ENCODE assay signal across 11 mouse cellular contexts in genomic region chr1:58716162-58716882, GRCm38 (mm10). TPM values are rescaled to one million over a fixed set of nuclear protein-coding genes. Genes with fewer than 3 reads are reported as not detected.
DNase-seq lines count a peak whose midpoint lies in the region; ATAC-seq and TF ChIP-seq lines count a peak whose summit lies in the region.
"Had no signal": no experiment of that assay in that cellular context is flagged by ENCODE, and none has a peak within 500 bp of the region (broad histone marks: within the 10 kb centered on the region; RNA-seq: fewer than 3 reads in every experiment).

No protein-coding gene starts in this region.

- TF ChIP-seq CTCF in kidney, adult 2 months (conservative IDR thresholded peaks at IDR 0.05; ENCODE audit: insufficient read depth, insufficient read length, low read depth, low read length): no peak
- no peak for TF ChIP-seq CTCF in CH12.LX (conservative IDR thresholded peaks at IDR 0.05 in 1 of 2, IDR thresholded peaks at IDR 0.05 in 1 of 2; ENCODE audit: low read depth in 2 of 2, low read length in 2 of 2)
- no peak for TF ChIP-seq CTCF in bone marrow, adult 2 months (IDR thresholded peaks at IDR 0.05; ENCODE audit: control insufficient read depth, insufficient read depth, low read length)

- WGBS in kidney, adult 2 months: 7% methylated on average over 7 of the region's 7 CpGs
- WGBS in bone marrow, adult 2 months: 2% methylated on average over 7 of the region's 7 CpGs
- 7% methylated on average over 7 of the region's 7 CpGs for WGBS in liver, embryonic 12.5 days (ENCODE audit: insufficient replicate concordance)
- WGBS in forebrain, embryonic 10.5 days: 71% methylated on average over 7 of the region's 7 CpGs

- in situ Hi-C loops in CH12.LX (cut with MboI; ENCODE audit: low pct_ligation_motif_present, low pct_unique_long_range_greater_than_20kb, low sequenced_read_pairs): no loop called here

- TF ChIP-seq RAD21 in CH12.LX (IDR thresholded peaks at IDR 0.05; ENCODE audit: low read depth, low read length): no peak

- H3K36me3 ChIP-seq in kidney, adult 2 months (ENCODE audit: control insufficient read depth, insufficient read depth, low read length): peaks cover 15% of the 10 kb centered on the region; the same call in 1 of the 2 replicates
- peaks cover 17 to 42% of the 10 kb centered on the region in 2 experiments for H3K36me3 ChIP-seq in CH12.LX (replicated peaks in 1 of 2; ENCODE audit: control insufficient read depth in 1 of 2, insufficient read depth in 1 of 2, low read length in 1 of 2)
- peaks cover 42% of the 10 kb centered on the region for H3K36me3 ChIP-seq in liver, embryonic 12.5 days
- peaks cover 39% of the 10 kb centered on the region for H3K36me3 ChIP-seq in forebrain, embryonic 10.5 days (replicated peaks)

- H3K9ac ChIP-seq in CH12.LX (ENCODE audit: insufficient read depth, low read depth): peak overlapping the region; percentile 31; the same call in 1 of the 2 replicates
- H3K9ac ChIP-seq in liver, embryonic 12.5 days: no peak overlapping the region

- TF ChIP-seq EP300 in CH12.LX (IDR thresholded peaks at IDR 0.05; ENCODE audit: low read length): no peak

- DNase-seq in kidney, adult 2 months: peak; percentile 76
- no peak for DNase-seq in kidney, adult 8-10 months
- no peak for DNase-seq in CH12.LX (ENCODE audit: extremely low read depth)
- no peak for DNase-seq in forebrain, embryonic 10.5 days (ENCODE audit: extremely low spot score, low spot score)
- DNase-seq in frontal cortex, postnatal 14 days (ENCODE audit: low spot score in 2 of 2): no peak
- DNase-seq in cerebellum, adult 9-11 months: no peak
- DNase-seq: kidney, postnatal 10 days had no signal

- peaks cover 29% of the 10 kb centered on the region for H3K79me2 ChIP-seq in CH12.LX (replicated peaks; ENCODE audit: control insufficient read depth, extremely low read depth, insufficient read depth, poor library complexity, severe bottlenecking)

- no peaks in the 10 kb centered on the region for H3K9me3 ChIP-seq in CH12.LX (replicated peaks; ENCODE audit: low read length)
- no peaks in the 10 kb centered on the region for H3K9me3 ChIP-seq in liver, embryonic 12.5 days (replicated peaks)
- H3K9me3 ChIP-seq in forebrain, embryonic 10.5 days: no peaks in the 10 kb centered on the region

- dilution Hi-C loops in CH12.LX (cut with MboI; ENCODE audit: extremely low pct_ligation_motif_present, extremely low pct_unique_long_range_greater_than_20kb, low sequenced_read_pairs): no loop called here

- no peak for ATAC-seq in liver, embryonic 12.5 days
- ATAC-seq: forebrain, embryonic 16.5 days had no signal

- peak overlapping the region; percentile 42; the same call in 1 of the 2 replicates for H3K4me2 ChIP-seq in CH12.LX (ENCODE audit: insufficient read depth, low read depth, poor library complexity, severe bottlenecking)
- peak overlapping the region; percentile 76 for H3K4me2 ChIP-seq in liver, embryonic 12.5 days
- H3K4me2 ChIP-seq: midbrain, embryonic 11.5 days had no signal

- no peaks in the 10 kb centered on the region for H3K27me3 ChIP-seq in kidney, adult 2 months (replicated peaks; ENCODE audit: control insufficient read depth, insufficient read depth, low read length)
- H3K27me3 ChIP-seq in CH12.LX (replicated peaks): no peaks in the 10 kb centered on the region
- no peaks in the 10 kb centered on the region for H3K27me3 ChIP-seq in liver, embryonic 12.5 days (replicated peaks)
- no peaks in the 10 kb centered on the region for H3K27me3 ChIP-seq in forebrain, embryonic 10.5 days (ENCODE audit: poor library complexity, severe bottlenecking)

- H3K27ac ChIP-seq in kidney, adult 2 months (ENCODE audit: insufficient read depth, low read depth, low read length): peak overlapping the region; percentile 100
- peak overlapping the region; percentile 47 for H3K27ac ChIP-seq in CH12.LX (ENCODE audit: insufficient read depth, low read depth)
- peak overlapping the region; percentile 64; the same call in 1 of the 2 replicates for H3K27ac ChIP-seq in bone marrow, adult 2 months (ENCODE audit: control insufficient read depth, insufficient read depth, low read depth, low read length, poor library complexity)
- peak overlapping the region; percentile 70 for H3K27ac ChIP-seq in liver, embryonic 12.5 days
- H3K27ac ChIP-seq in forebrain, embryonic 10.5 days: no peak overlapping the region

- peak overlapping the region; percentile 8; the same call in 1 of the 2 replicates for H3K4me3 ChIP-seq in kidney, adult 2 months (ENCODE audit: insufficient read depth, low read depth, low read length)
- H3K4me3 ChIP-seq in CH12.LX (replicated peaks in 1 of 3; ENCODE audit: low read depth in 2 of 3, low read length in 2 of 3, poor library complexity in 1 of 3): no peak overlapping the region
- no peak overlapping the region for H3K4me3 ChIP-seq in bone marrow, adult 2 months (replicated peaks; ENCODE audit: control insufficient read depth, low read depth, low read length)
- H3K4me3 ChIP-seq in liver, embryonic 12.5 days: peak overlapping the region; percentile 3; the same call in 1 of the 2 replicates
- no peak overlapping the region for H3K4me3 ChIP-seq in forebrain, embryonic 10.5 days

- H3K4me1 ChIP-seq in kidney, adult 2 months (ENCODE audit: control insufficient read depth, insufficient read depth, low read length): peaks cover 18% of the 10 kb centered on the region
- H3K4me1 ChIP-seq in CH12.LX (ENCODE audit: control insufficient read depth in 1 of 2, insufficient read depth in 2 of 2): peaks cover 6 to 47% of the 10 kb centered on the region in 2 experiments; a peak in 3 of 4 replicates
- H3K4me1 ChIP-seq in bone marrow, adult 2 months (ENCODE audit: control insufficient read depth, insufficient read depth, low read length): peaks cover 7% of the 10 kb centered on the region; the same call in 1 of the 2 replicates
- H3K4me1 ChIP-seq in liver, embryonic 12.5 days: peaks cover 63% of the 10 kb centered on the region
- peaks cover 41% of the 10 kb centered on the region for H3K4me1 ChIP-seq in forebrain, embryonic 10.5 days

- TF ChIP-seq POLR2A in kidney, adult 2 months (IDR thresholded peaks at IDR 0.05; ENCODE audit: low read depth, low read length): no peak
- TF ChIP-seq POLR2A in CH12.LX (IDR thresholded peaks at IDR 0.05; ENCODE audit: low read depth, low read length): no peak
- TF ChIP-seq POLR2A in bone marrow, adult 2 months (IDR thresholded peaks at IDR 0.05; ENCODE audit: borderline replicate concordance, control insufficient read depth, low read depth, low read length): no peak

TF ChIP-seq in CH12.LX, 34 proteins besides CTCF, POLR2A, EP300 and RAD21:
- no peak for TF ChIP-seq E2F4 (IDR thresholded peaks at IDR 0.05; ENCODE audit: insufficient replicate concordance, low read depth, low read length)
- 0 out of 2 replicates have a peak, but pooled peaks have one; percentile 24 for TF ChIP-seq ETS1 (conservative IDR thresholded peaks at IDR 0.05; ENCODE audit: low read depth, low read length)
- TF ChIP-seq BHLHE40 (IDR thresholded peaks at IDR 0.05; ENCODE audit: low read depth, low read length): no peak
- TF ChIP-seq ZNF384 (IDR thresholded peaks at IDR 0.05; ENCODE audit: low read depth, low read length): 0 out of 2 replicates have a peak, but pooled peaks have one; percentile 21
- no peak for TF ChIP-seq NELFE (IDR thresholded peaks at IDR 0.05; ENCODE audit: low read depth, low read length)
- no peak for TF ChIP-seq PAX5 (IDR thresholded peaks at IDR 0.05; ENCODE audit: low read length)
- no peak for TF ChIP-seq GABPA (IDR thresholded peaks at IDR 0.05; ENCODE audit: insufficient replicate concordance, low read depth, low read length)
- no peak for TF ChIP-seq UBTF (IDR thresholded peaks at IDR 0.05; ENCODE audit: low read depth, low read length)
- TF ChIP-seq ZC3H11A (IDR thresholded peaks at IDR 0.05; ENCODE audit: low read depth, low read length): no peak
- no peak for TF ChIP-seq HCFC1 (IDR thresholded peaks at IDR 0.05; ENCODE audit: low read depth, low read length)
- TF ChIP-seq USF2 (conservative IDR thresholded peaks at IDR 0.05; ENCODE audit: low read depth, low read length): no peak
TF ChIP-seq in CH12.LX: peak in this region for 2.

RNA-seq across cellular contexts. Expression of gene Cflar, which starts 5.0 kb away (rescaled TPM):
- 65.8 and 71.1 TPM in 2 replicates for polyA plus RNA-seq in kidney, adult 2 months (2012; rRNA removed)
- total RNA-seq in CH12.LX (2012; rRNA removed) (46.8 and 49.2 TPM in 2 replicates), CH12.LX (2014; rRNA removed) (81.1 and 82.0 TPM in 2 replicates)
- polyA plus RNA-seq in CH12.LX (2012; ENCODE audit: insufficient read length, low read depth): 28.3 and 35.7 TPM in 2 replicates
- polyA plus RNA-seq in bone marrow, adult 2 months (2011; ENCODE audit: insufficient read depth, insufficient read length, low replicate concordance, missing spikeins): 32.3 and 72.0 TPM in 2 replicates
- polyA plus RNA-seq in liver, embryonic 12.5 days (2016; fragmentation: Nextera tagmentation; extraction: Ambion mirVana): 17.1 and 19.0 TPM in 2 replicates
- 26.3 and 30.7 TPM in 2 replicates for polyA plus RNA-seq in forebrain, embryonic 10.5 days (2016; fragmentation: Nextera tagmentation; extraction: Ambion mirVana)

RNA-seq across cellular contexts. Expression of gene Als2cr12, which starts 20.5 kb away (rescaled TPM):
- polyA plus RNA-seq in kidney, adult 2 months (2012; rRNA removed): 0.80 and 0.88 TPM in 2 replicates
- total RNA-seq in CH12.LX (2012; rRNA removed) (not detected in 2 replicates), CH12.LX (2014; rRNA removed) (not detected in 2 replicates)
- 0.22 and 0.33 TPM in 2 replicates for polyA plus RNA-seq in CH12.LX (2012; ENCODE audit: insufficient read length, low read depth)
- polyA plus RNA-seq in bone marrow, adult 2 months (2011; ENCODE audit: insufficient read depth, insufficient read length, low replicate concordance, missing spikeins): not detected in 2 replicates
- not detected in 2 replicates for polyA plus RNA-seq in liver, embryonic 12.5 days (2016; fragmentation: Nextera tagmentation; extraction: Ambion mirVana)
- polyA plus RNA-seq in forebrain, embryonic 10.5 days (2016; fragmentation: Nextera tagmentation; extraction: Ambion mirVana): not detected in 2 replicates
- polyA plus RNA-seq: forebrain, embryonic 16.5 days; midbrain, embryonic 11.5 days had no signal

Comparison
In these comparisons a context has a peak if more than half of its experiments do, and no peak if none do; other contexts are left out.
1. H3K4me3 ChIP-seq: peak in kidney, adult 2 months (single experiment) and liver, embryonic 12.5 days (single experiment); none in CH12.LX (0 of 3), bone marrow, adult 2 months (single experiment) and forebrain, embryonic 10.5 days (single experiment).